Mouse (Mus musculus) T-helper 2 cell (primary cell): ENCODE results near the gene Wnt11.

Source experiments
- in situ Hi-C: fragments of 300-600 bp; cut with MboI, MseI; formaldehyde crosslinking; loops from one replicate; pipeline ENCODE4 v1.15.1; 2025; ENCODE audit warnings: high pct_unique_total_duplicates

The Wnt11 gene

GRCm38 (mm10) chr7:98863969-98864718, 29.2 kb downstream of the Wnt11 start:
- in situ Hi-C loops = no loop called here

- in situ Hi-C loops = no loop called here
Observed at GRCm38 (mm10) chr7:98867053-98867793, 32.3 kb downstream of the Wnt11 start.

- in situ Hi-C loops = no loop called here
Observed at GRCm38 (mm10) chr7:98867794-98868150, 32.9 kb downstream of the Wnt11 start.

GRCm38 (mm10) chr7:98869070-98869469, 34.2 kb downstream of the Wnt11 start:
- in situ Hi-C loops = no loop called here

- in situ Hi-C loops = no loop called here
Observed at GRCm38 (mm10) chr7:98870791-98871190, 35.9 kb downstream of the Wnt11 start.

- in situ Hi-C loops = no loop called here
Observed at GRCm38 (mm10) chr7:98871882-98872281, 37.0 kb downstream of the Wnt11 start.

- in situ Hi-C loops = no loop called here
Observed at GRCm38 (mm10) chr7:98873316-98873715, 38.4 kb downstream of the Wnt11 start.

- in situ Hi-C loops = no loop called here
Observed at GRCm38 (mm10) chr7:98874411-98874951, 39.6 kb downstream of the Wnt11 start.

GRCm38 (mm10) chr7:98875390-98875990, 40.6 kb downstream of the Wnt11 start:
- in situ Hi-C loops = no loop called here

- in situ Hi-C loops = no loop called here
Observed at GRCm38 (mm10) chr7:98876119-98876518, 41.2 kb downstream of the Wnt11 start.

- in situ Hi-C loops = no loop called here
Observed at GRCm38 (mm10) chr7:98879176-98879575, 44.3 kb downstream of the Wnt11 start.

- in situ Hi-C loops = no loop called here
Observed at GRCm38 (mm10) chr7:98881887-98882286, 47.0 kb downstream of the Wnt11 start.

GRCm38 (mm10) chr7:98887811-98888261, 52.9 kb downstream of the Wnt11 start:
- in situ Hi-C loops = no loop called here

- in situ Hi-C loops = no loop called here
Observed at GRCm38 (mm10) chr7:98888810-98889209, 53.9 kb downstream of the Wnt11 start.

GRCm38 (mm10) chr7:98889211-98889610, 54.3 kb downstream of the Wnt11 start:
- in situ Hi-C loops = no loop called here

- in situ Hi-C loops = no loop called here
Observed at GRCm38 (mm10) chr7:98893144-98893543, 58.2 kb downstream of the Wnt11 start.

- in situ Hi-C loops = no loop called here
Observed at GRCm38 (mm10) chr7:98894305-98894704, 59.4 kb downstream of the Wnt11 start.

- in situ Hi-C loops = no loop called here
Observed at GRCm38 (mm10) chr7:98894768-98895167, 59.9 kb downstream of the Wnt11 start.

- in situ Hi-C loops = no loop called here
Observed at GRCm38 (mm10) chr7:98895501-98896095, 60.7 kb downstream of the Wnt11 start.

- in situ Hi-C loops = no loop called here
Observed at GRCm38 (mm10) chr7:98897323-98897722, 62.4 kb downstream of the Wnt11 start.

GRCm38 (mm10) chr7:98899815-98900214, 64.9 kb downstream of the Wnt11 start:
- in situ Hi-C loops = no loop called here

GRCm38 (mm10) chr7:98901120-98901519, 66.2 kb downstream of the Wnt11 start:
- in situ Hi-C loops = no loop called here
